In the genomic region with DNA sequence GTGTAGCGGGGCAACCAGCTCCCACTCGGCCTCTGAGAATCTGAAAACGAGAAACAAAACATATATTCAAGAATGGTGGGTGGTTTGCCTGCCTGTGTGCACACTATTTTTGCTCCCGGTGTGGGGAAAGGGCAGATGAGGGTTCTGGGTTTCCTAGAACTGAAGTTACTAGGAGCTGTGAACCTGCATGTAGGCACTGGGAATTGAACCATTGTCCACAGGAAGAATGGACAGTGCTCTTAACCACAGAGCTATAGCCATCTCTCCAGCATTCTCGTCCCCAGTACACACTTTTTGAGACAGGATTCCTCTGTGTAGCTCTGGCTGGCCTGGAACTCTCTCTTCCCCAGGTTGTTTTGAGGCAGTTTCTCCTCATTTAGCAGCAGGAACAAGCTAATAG, we compare ENCODE assay signal across 9 mouse cellular contexts. TPM values are rescaled to one million over a fixed set of nuclear protein-coding genes. Genes with fewer than 3 reads are reported as not detected.
DNase-seq lines count a peak whose midpoint lies in the region; ATAC-seq and TF ChIP-seq lines count a peak whose summit lies in the region.
"Had no signal": no experiment of that assay in that cellular context is flagged by ENCODE, and none has a peak within 500 bp of the region (broad histone marks: within the 10 kb centered on the region; RNA-seq: fewer than 3 reads in every experiment).

No protein-coding gene starts in this region.

- H3K9ac ChIP-seq in lung, postnatal 0 days (replicated peaks; ENCODE audit: low read depth) = 0 out of 2 replicates have a peak overlapping the region, but pooled peaks have one; percentile 12
- H3K9ac ChIP-seq in forebrain, embryonic 13.5 days = no peak overlapping the region
- 0 out of 2 replicates have a peak overlapping the region, but pooled peaks have one; percentile 62 for H3K9ac ChIP-seq in limb, embryonic 14.5 days (ENCODE audit: low read depth, low read length, severe bottlenecking)
- no peak overlapping the region for H3K9ac ChIP-seq in stomach, embryonic 14.5 days (replicated peaks; ENCODE audit: low read depth, low read length)

- no peak for TF ChIP-seq POLR2A in limb, embryonic 14.5 days (IDR thresholded peaks at IDR 0.05; ENCODE audit: borderline replicate concordance, extremely low read depth, insufficient read depth, insufficient read length)

- no peaks in the 10 kb centered on the region for H3K27me3 ChIP-seq in lung, postnatal 0 days (replicated peaks; ENCODE audit: insufficient read depth, low read length)
- H3K27me3 ChIP-seq in forebrain, embryonic 13.5 days = peaks cover 25% of the 10 kb centered on the region
- H3K27me3 ChIP-seq in limb, embryonic 14.5 days (ENCODE audit: control insufficient read depth, insufficient read depth, low read length) = no peaks in the 10 kb centered on the region
- no peaks in the 10 kb centered on the region for H3K27me3 ChIP-seq in stomach, embryonic 14.5 days (ENCODE audit: control insufficient read depth, insufficient read depth, low read length)

- H3K27ac ChIP-seq in lung, postnatal 0 days (ENCODE audit: low read length) = peak overlapping the region; percentile 97
- H3K27ac ChIP-seq in forebrain, embryonic 13.5 days = no peak overlapping the region
- H3K27ac ChIP-seq in limb, embryonic 14.5 days (replicated peaks; ENCODE audit: low read depth, low read length) = no peak overlapping the region
- peak overlapping the region; percentile 88; the same call in 1 of the 2 replicates for H3K27ac ChIP-seq in stomach, embryonic 14.5 days (ENCODE audit: low read length)

- H3K4me2 ChIP-seq in lung, postnatal 0 days (replicated peaks; ENCODE audit: low read depth, low read length) = peak overlapping the region; percentile 68
- H3K4me2 ChIP-seq in forebrain, embryonic 13.5 days = peak overlapping the region; percentile 81
- H3K4me2 ChIP-seq in limb, embryonic 14.5 days (replicated peaks; ENCODE audit: low read depth, low read length, severe bottlenecking) = peak overlapping the region; percentile 78
- peak overlapping the region; percentile 78 for H3K4me2 ChIP-seq in stomach, embryonic 14.5 days (replicated peaks; ENCODE audit: low read depth, low read length)

- DNase-seq in lung, postnatal 0 days (ENCODE audit: low spot score) = no peak
- DNase-seq in lung, postnatal 25 days (ENCODE audit: low spot score) = no peak
- no peak for DNase-seq in limb, embryonic 14.5 days (ENCODE audit: low spot score)
- DNase-seq in retina, embryonic 14.5 days (ENCODE audit: low spot score) = no peak
- no peak for DNase-seq in adrenal gland, adult 8-10 months
- no peak for DNase-seq in adrenal gland, postnatal 25 days

- no peaks in the 10 kb centered on the region for H3K9me3 ChIP-seq in lung, postnatal 0 days (ENCODE audit: low read length)
- no peaks in the 10 kb centered on the region for H3K9me3 ChIP-seq in forebrain, embryonic 13.5 days (replicated peaks)
- H3K9me3 ChIP-seq in limb, embryonic 14.5 days (ENCODE audit: control insufficient read depth, low read length) = no peaks in the 10 kb centered on the region
- no peaks in the 10 kb centered on the region for H3K9me3 ChIP-seq in stomach, embryonic 14.5 days (ENCODE audit: control insufficient read depth, low read depth, low read length)

- TF ChIP-seq CTCF in lung, postnatal 0 days (IDR thresholded peaks at IDR 0.05) = no peak

- 0 out of 2 replicates have a peak, but pooled peaks cover 7% of the 10 kb centered on the region for H3K36me3 ChIP-seq in lung, postnatal 0 days (ENCODE audit: insufficient read depth, low read length)
- no peaks in the 10 kb centered on the region for H3K36me3 ChIP-seq in forebrain, embryonic 13.5 days (ENCODE audit: poor library complexity, severe bottlenecking)
- H3K36me3 ChIP-seq in limb, embryonic 14.5 days (ENCODE audit: control insufficient read depth, insufficient read depth, low read length) = no peaks in the 10 kb centered on the region
- peaks cover 5% of the 10 kb centered on the region for H3K36me3 ChIP-seq in stomach, embryonic 14.5 days (ENCODE audit: control insufficient read depth, insufficient read depth, low read length)

- 47% methylated on average over 5 of the region's 5 CpGs for WGBS in lung, postnatal 0 days
- 42% methylated on average over 5 of the region's 5 CpGs for WGBS in forebrain, embryonic 13.5 days
- WGBS in limb, embryonic 14.5 days = 10% methylated on average over 5 of the region's 5 CpGs
- 43% methylated on average over 5 of the region's 5 CpGs for WGBS in stomach, embryonic 14.5 days

- H3K4me1 ChIP-seq in lung, postnatal 0 days (ENCODE audit: insufficient read depth, low read depth, low read length) = peaks cover 19% of the 10 kb centered on the region; the same call in 1 of the 2 replicates
- H3K4me1 ChIP-seq in forebrain, embryonic 13.5 days = peaks cover 5% of the 10 kb centered on the region; the same call in 1 of the 2 replicates
- H3K4me1 ChIP-seq in limb, embryonic 14.5 days (ENCODE audit: control insufficient read depth, insufficient read depth, low read length) = peaks cover 8% of the 10 kb centered on the region
- peaks cover 18% of the 10 kb centered on the region; the same call in 1 of the 2 replicates for H3K4me1 ChIP-seq in stomach, embryonic 14.5 days (ENCODE audit: control insufficient read depth, insufficient read depth, low read length)

- no peak for TF ChIP-seq EP300 in lung, postnatal 0 days (IDR thresholded peaks at IDR 0.05)

- no peak for ATAC-seq in lung, postnatal 0 days
- ATAC-seq in forebrain, embryonic 13.5 days = no peak
- ATAC-seq in limb, embryonic 14.5 days (ENCODE audit: low FRiP score, low read depth) = no peak
- ATAC-seq in stomach, embryonic 14.5 days (ENCODE audit: insufficient number of reproducible peaks, insufficient read depth, low FRiP score, low read depth) = no peak

- H3K4me3 ChIP-seq in lung, postnatal 0 days (ENCODE audit: low read depth, low read length) = peak overlapping the region; percentile 63; the same call in 1 of the 2 replicates
- H3K4me3 ChIP-seq in forebrain, embryonic 13.5 days = no peak overlapping the region
- peak overlapping the region; percentile 51 for H3K4me3 ChIP-seq in limb, embryonic 14.5 days (replicated peaks; ENCODE audit: low read length)
- peak overlapping the region; percentile 45; the same call in 1 of the 2 replicates for H3K4me3 ChIP-seq in stomach, embryonic 14.5 days (ENCODE audit: low read depth, low read length)

RNA-seq across cellular contexts. Expression of a gene that starts 0.8 kb away (rescaled TPM):
- polyA plus RNA-seq in lung, postnatal 0 days (2015; fragmentation: Nextera tagmentation; extraction: Ambion mirVana) = 15.9 and 17.8 TPM in 2 replicates
- polyA plus RNA-seq in forebrain, embryonic 13.5 days (2015; fragmentation: Nextera tagmentation; extraction: Ambion mirVana) = 0.77 and 1.1 TPM in 2 replicates
- 13.7 and 16.2 TPM in 2 replicates for polyA plus RNA-seq in limb, embryonic 14.5 days (2012; rRNA removed)
- 3.4 and 3.5 TPM in 2 replicates for polyA plus RNA-seq in limb, embryonic 14.5 days (2014; fragmentation: Nextera tagmentation; extraction: Ambion mirVana)
- 5.9 and 8.2 TPM in 2 replicates for polyA plus RNA-seq in stomach, embryonic 14.5 days (2014; fragmentation: Nextera tagmentation; extraction: Ambion mirVana)
- 10 to 100 TPM; 77.7 to 87.8 (median 80.6) TPM for total RNA-seq in adrenal gland, adult 8-10 months (2022)
- total RNA-seq in adrenal gland, postnatal 25 days (2021) = 61.3 and 83.2 TPM in 2 replicates

RNA-seq across cellular contexts. Expression of a gene that starts 23.5 kb away (rescaled TPM):
- polyA plus RNA-seq in lung, postnatal 0 days (2015; fragmentation: Nextera tagmentation; extraction: Ambion mirVana) = 58.8 and 66.0 TPM in 2 replicates
- polyA plus RNA-seq in forebrain, embryonic 13.5 days (2015; fragmentation: Nextera tagmentation; extraction: Ambion mirVana) = 50.9 and 53.3 TPM in 2 replicates
- polyA plus RNA-seq in limb, embryonic 14.5 days (2012; rRNA removed) = 42.8 and 48.0 TPM in 2 replicates
- 58.6 and 59.9 TPM in 2 replicates for polyA plus RNA-seq in limb, embryonic 14.5 days (2014; fragmentation: Nextera tagmentation; extraction: Ambion mirVana)
- polyA plus RNA-seq in stomach, embryonic 14.5 days (2014; fragmentation: Nextera tagmentation; extraction: Ambion mirVana) = 54.8 and 56.9 TPM in 2 replicates
- total RNA-seq in adrenal gland, adult 8-10 months (2022) = 10 to 100 TPM; 50.5 to 60.0 (median 58.2) TPM
- 53.6 and 62.9 TPM in 2 replicates for total RNA-seq in adrenal gland, postnatal 25 days (2021)

RNA-seq across cellular contexts. Expression of a gene that starts 45.3 kb away (rescaled TPM):
- polyA plus RNA-seq in lung, postnatal 0 days (2015; fragmentation: Nextera tagmentation; extraction: Ambion mirVana) = 0.20 TPM in 1 of 2 replicates, not detected in the other
- polyA plus RNA-seq in forebrain, embryonic 13.5 days (2015; fragmentation: Nextera tagmentation; extraction: Ambion mirVana) = not detected in 2 replicates
- polyA plus RNA-seq in limb, embryonic 14.5 days (2012; rRNA removed) = 0.04 and 0.08 TPM in 2 replicates
- polyA plus RNA-seq in limb, embryonic 14.5 days (2014; fragmentation: Nextera tagmentation; extraction: Ambion mirVana) = 0.17 TPM in 1 of 2 replicates, not detected in the other
- polyA plus RNA-seq in stomach, embryonic 14.5 days (2014; fragmentation: Nextera tagmentation; extraction: Ambion mirVana) = 0.38 and 0.39 TPM in 2 replicates
- total RNA-seq in adrenal gland, adult 8-10 months (2022) = not detected
- 4.3 TPM in 1 of 2 replicates, not detected in the other for total RNA-seq in adrenal gland, postnatal 25 days (2021)
- total RNA-seq: gastrocnemius, adult 8-10 months had no signal

RNA-seq across cellular contexts. Expression of a gene that starts 54.9 kb away (rescaled TPM):
- not detected in 2 replicates for polyA plus RNA-seq in lung, postnatal 0 days (2015; fragmentation: Nextera tagmentation; extraction: Ambion mirVana)
- not detected in 2 replicates for polyA plus RNA-seq in forebrain, embryonic 13.5 days (2015; fragmentation: Nextera tagmentation; extraction: Ambion mirVana)
- polyA plus RNA-seq in limb, embryonic 14.5 days (2012; rRNA removed) = not detected in 2 replicates
- not detected in 2 replicates for polyA plus RNA-seq in limb, embryonic 14.5 days (2014; fragmentation: Nextera tagmentation; extraction: Ambion mirVana)
- 1.3 TPM in 1 of 2 replicates, not detected in the other for polyA plus RNA-seq in stomach, embryonic 14.5 days (2014; fragmentation: Nextera tagmentation; extraction: Ambion mirVana)
- not detected for total RNA-seq in adrenal gland, adult 8-10 months (2022)
- total RNA-seq in adrenal gland, postnatal 25 days (2021) = not detected in 2 replicates
- total RNA-seq: gastrocnemius, adult 8-10 months had no signal

Comparison
In these comparisons a context has a peak if more than half of its experiments do, and no peak if none do; other contexts are left out.
1. H3K27ac ChIP-seq: peak in lung, postnatal 0 days (single experiment) and stomach, embryonic 14.5 days (single experiment); none in forebrain, embryonic 13.5 days (single experiment) and limb, embryonic 14.5 days (single experiment).
2. H3K9ac ChIP-seq: peak in lung, postnatal 0 days (single experiment) and limb, embryonic 14.5 days (single experiment); none in forebrain, embryonic 13.5 days (single experiment) and stomach, embryonic 14.5 days (single experiment).
3. Peak in every context shown above with its lines, with median percentiles within 50 percentile points of each other: H3K4me2 ChIP-seq.